Mouse (Mus musculus) kidney, postnatal 10 days (tissue): ENCODE measurements at regions not wholly inside any gene's neighbourhood (a gene's known extent, or its start where the extent isn't known, plus 50 kb on each side); places are given as distances from the start of the nearest gene placed in this dataset.

ENCODE experiments used
- DNase-seq: peaks from one replicate; pipeline ENCODE4 v3.0.0; 2021; ENCODE audit warnings: mixed read lengths

DNA sequence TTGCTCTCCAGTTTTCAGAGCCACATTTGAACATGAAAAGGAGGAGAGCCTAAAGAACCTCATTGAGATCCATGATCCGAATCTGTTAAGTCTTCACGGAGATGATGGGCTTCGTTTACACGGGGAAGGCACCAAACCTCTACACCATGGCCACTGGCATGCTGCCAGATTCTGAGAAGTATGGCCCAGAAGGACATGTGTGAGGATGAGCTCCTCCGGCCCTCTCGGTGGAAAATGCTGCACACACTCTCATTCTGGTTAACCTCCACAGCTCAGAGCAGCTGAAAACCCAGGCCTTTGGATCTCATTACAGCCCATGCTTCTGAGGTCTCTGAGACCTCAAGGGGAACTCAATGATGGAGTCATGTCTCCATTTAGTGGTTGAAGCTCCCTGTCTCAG is 296.9 kb upstream of the Negr1 start:
- peak; percentile 9 for DNase-seq

DNA sequence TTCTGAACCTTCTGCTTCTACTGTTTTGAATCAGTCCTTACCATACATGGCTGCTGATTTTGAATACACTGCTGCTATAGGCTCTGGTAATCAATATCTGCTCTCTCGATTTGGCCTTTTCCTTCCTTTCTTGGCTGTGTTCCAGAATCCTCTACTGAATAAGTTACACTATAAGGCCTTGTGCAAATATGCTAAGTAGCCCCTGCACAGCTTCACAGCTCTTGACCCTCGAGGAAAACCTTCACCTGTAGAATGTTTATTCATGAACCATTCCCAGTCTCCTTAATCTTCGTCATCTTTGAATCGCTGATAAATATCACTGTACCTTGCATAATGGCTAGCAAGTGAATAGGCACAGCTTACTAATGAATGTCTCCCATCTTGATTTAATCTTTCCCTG is 293.9 kb upstream of the Negr1 start:
- DNase-seq = no peak

- peak; percentile 5 for DNase-seq
These were observed 261.4 kb upstream of the Negr1 start for GRCm38 (mm10) chr3:156299984-156300770.

- no peak for DNase-seq
These were observed 260.3 kb upstream of the Negr1 start for GRCm38 (mm10) chr3:156301302-156301701.

DNA sequence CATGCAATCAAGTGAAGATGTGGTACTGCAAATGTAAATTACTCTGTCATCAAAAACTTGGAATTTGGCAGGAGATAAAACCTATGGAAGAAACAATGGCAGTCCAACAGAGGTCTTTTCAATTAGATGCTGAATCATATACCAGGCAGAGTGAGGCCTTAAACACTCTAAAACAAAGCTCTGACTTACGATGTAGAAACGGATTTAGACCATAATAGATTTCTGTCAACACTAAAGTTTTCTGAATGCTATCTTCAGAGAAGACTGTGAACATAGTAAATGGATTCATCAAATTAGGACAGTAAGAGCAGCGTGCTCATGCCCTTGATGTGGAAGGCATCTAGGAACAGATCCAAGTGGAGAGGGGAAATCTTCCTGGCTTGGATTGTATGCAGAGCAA is 259.8 kb upstream of the Negr1 start:
- DNase-seq = no peak

GRCm38 (mm10) chr3:156304174-156304573 is 257.4 kb upstream of the Negr1 start:
- DNase-seq = no peak

- peak; percentile 20 for DNase-seq
These were observed 256.5 kb upstream of the Negr1 start for GRCm38 (mm10) chr3:156305064-156305463.

GRCm38 (mm10) chr3:156335033-156335793 is 226.4 kb upstream of the Negr1 start:
- peak; percentile 8 for DNase-seq

- no peak for DNase-seq
These were observed 220.1 kb upstream of the Negr1 start for GRCm38 (mm10) chr3:156341484-156341883.

DNA sequence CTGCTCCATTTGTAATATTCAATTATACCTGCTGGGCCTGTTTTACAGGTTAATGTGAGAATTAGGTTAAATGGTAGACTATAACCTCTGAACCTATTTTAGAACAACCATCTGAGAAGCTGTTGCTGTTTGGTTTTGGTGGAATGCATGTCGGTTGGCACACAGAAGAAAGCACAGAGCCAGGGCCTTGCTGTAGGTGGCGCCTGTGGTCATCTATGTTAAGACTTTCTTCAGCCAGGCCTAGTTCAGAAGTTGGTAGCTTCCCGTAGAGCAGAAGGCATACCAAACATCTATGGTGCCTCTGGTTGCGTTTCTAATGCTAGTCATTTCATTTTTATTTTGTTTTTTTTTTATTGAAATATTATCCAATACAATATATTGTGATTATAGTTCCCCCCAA is 209.9 kb upstream of the Negr1 start:
- no peak for DNase-seq

DNA sequence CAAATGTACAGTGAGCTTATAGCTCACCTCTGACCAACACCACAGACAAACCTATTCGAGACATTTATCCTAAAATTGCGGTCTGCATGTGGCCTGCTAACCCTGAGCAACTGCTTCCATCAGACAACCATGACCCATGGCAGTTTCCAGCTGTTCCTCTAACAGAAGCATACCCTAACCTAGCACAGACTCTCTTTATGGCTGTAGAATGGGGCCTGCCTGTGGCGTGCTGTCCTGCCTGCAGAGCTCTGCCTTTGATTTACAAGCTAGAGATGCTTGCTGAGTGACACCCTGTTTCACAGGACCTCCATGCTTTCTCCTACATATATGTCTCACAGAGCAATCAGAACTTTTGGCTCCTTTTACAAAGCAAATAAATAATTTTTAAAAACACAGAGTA is 208.2 kb upstream of the Negr1 start:
- DNase-seq = peak; percentile 10

GRCm38 (mm10) chr3:156353841-156354473 is 207.6 kb upstream of the Negr1 start:
- no peak for DNase-seq

DNA sequence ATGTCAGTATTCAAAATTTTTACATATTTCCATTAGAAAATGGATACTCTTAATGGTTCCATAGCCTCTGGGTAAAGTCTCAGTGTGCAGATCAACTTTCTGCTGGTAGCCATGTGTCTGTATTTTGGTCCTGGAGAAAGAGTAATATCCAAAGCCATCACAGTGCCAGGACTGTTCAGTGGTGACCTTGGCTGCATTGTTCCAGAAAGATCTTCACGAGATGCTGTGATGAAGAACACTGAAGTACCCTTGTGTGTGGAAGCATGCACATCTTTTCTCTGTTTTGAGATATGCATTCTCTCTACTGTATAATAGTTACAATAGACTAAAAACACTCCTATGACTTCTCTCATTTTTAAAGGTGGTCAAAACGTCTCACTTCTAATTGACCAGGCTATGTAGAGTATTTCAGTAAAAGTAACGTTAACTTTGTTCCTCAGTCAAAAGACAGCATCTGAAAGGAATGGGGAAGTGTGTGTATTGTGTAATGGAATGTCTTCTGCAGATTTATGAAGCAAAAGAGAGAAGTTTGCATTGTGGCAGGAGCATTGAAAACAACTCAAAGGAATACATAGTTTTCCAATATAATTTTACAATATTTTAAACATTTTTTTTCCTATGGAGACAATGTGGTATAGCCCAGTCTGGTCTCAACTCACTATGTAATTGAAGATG is 192.8 kb upstream of the Negr1 start:
- DNase-seq = no peak

DNA sequence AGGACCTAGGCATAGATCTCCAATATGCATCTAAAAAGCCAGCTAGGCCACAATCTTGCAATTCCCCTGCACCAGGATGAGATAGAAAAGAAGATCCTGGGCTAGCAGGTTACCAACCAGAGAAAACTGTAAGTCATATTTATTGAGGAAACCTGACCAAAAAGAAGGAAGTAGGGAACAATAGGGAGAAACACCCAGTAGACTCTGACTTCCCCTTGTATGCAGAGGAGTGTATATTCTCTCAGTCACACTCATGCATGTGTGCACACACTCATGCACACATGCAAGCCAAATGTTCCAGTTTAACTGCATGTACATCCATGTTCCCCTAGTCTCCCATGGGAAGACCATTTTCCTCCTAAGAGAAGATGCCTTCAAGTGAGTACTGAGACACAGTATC is 184.9 kb upstream of the Negr1 start:
- DNase-seq = no peak

- DNase-seq = no peak
These were observed 178.7 kb upstream of the Negr1 start for GRCm38 (mm10) chr3:156382919-156383318.

- DNase-seq = no peak
These were observed 155.5 kb upstream of the Negr1 start for GRCm38 (mm10) chr3:156406136-156406535.

DNA sequence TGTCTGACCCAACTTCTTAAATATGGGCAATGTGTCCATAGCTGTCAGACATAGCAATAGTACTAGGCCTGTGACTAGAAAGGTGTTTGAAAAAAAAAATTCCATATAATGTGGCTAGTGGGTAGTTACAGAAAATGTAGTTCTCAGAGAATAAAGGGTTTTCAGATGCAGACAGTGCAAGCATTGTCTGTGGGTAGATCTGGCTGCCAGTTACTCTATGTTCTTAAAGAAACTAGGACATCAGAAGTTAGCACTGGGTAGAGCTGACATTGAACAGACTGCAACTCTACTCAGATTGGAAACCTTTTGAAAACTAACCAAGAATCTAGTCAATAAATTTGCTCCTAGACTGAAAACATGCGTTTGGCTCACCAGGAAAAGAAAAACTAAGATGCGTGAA is 154.5 kb upstream of the Negr1 start:
- no peak for DNase-seq

DNA sequence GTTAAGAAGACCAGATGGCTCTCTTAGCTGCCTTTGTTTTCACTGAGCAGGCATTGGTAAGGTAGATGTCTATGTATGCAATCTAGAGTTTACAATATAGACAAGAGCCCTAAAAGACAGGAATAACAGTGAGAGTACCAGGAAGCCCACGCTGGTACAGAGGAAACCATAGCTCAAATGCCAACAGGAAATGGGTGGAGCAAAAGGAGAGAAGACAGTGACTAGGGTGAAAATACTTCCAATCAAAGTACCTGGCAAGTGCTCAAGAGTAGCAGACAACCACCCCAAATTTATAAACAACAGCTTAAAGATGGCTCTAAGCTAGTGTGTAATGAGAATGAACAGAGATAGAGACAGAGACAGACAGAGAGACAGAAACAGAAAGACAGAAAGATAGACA is 151.5 kb upstream of the Negr1 start:
- DNase-seq = no peak

DNA sequence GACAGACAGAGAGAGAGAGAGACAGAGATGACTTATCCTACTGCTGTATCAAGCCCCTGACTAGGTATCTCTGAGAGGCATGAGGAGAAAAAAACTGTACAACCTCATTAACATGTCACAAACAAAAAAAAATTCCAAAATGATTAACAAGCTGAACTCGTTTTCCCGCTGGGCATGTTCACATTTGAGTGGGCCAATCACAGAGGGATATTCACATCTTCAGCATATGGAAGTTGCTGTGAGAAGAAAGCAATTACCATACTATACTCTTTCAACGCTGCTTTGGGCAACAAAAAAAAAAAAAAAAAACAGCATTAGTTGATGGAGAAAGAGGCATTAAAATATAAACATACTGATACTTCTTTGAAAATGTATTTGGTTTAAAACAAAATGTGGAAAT is 148.8 kb upstream of the Negr1 start:
- DNase-seq = no peak

DNA sequence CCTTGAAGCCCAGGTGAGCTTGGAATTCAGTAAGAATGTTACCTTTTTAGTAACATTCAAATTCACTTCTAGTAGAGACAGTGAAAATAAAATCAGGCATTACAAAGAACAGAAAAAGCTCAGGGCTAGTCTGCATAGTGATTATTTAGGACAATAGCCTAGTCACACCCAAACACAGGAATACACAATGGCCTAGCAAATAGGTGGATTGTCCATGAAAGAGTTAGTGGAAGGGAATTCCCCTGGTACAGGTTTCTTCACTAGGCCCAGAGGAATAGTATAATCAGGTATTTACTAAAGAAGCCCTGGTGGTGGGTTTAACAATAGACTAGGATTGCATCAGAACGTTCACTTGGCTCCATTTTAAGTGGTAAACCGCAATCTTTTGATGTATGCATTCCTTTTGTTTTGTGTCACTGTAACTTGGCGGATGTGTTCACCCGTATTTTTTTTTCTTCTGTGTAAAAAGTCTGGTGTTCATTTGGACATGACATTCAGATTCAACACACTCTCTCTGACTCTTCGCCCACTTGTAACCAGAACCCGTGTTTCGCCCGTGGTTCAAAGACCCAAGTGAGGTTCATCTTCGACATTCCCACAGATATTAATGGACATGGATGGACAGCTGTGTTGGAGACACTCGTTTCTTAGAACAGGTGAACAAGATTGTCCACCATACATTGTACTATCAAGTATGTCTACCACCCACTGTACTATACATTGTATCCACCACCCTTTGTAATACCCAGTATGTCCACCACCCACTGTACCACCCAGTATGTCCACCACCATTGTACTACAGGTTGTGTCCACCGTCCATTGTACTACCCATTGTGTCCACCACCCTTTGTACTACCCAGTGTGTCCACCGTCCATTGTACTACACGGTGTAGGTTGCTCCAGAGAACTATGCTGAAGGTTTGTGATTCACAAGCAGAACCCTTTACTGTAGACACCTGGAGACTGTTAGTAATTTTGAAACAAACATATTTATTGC is 146.9 kb upstream of the Negr1 start:
- no peak for DNase-seq

DNA sequence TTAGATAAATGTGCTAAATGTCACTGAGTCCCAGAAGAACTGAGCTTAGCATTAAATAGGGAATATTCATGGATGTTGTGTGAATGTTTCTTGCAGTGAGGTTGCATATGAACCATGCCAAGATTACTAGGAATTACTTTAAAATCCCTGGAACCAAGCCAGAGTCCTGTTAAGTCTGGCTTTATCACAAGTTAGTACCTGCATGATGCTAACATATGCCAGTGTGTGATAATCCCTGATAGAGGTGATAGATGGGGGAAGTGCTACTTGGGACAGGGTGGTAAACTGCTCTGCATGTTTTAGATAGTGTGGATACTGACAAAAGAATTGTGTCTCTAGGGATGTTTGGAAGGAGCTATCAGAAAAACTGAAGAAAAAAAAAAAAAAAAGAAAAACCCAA is 143.5 kb upstream of the Negr1 start:
- no peak for DNase-seq

DNA sequence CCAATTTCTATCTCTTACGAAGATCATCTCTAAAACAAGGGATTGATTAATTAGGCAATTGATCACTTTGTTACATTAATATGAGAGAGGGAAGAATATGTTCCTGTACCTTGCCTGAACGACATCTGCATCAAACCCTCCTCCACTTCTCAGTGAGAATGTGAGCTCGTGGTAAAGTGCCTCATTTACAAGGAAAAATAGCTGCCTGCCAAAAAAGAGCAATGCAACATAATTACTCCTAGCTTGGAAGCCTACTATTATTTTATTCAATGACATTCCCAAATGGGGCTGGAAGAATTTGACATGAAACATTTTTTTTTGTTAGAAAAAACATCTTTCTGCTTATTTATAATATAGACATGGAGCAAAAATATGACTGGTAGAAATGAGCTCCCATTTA is 138.5 kb upstream of the Negr1 start:
- DNase-seq = no peak
